Mouse (Mus musculus) lung, adult 18-20 months (tissue): ENCODE results near the gene Slc25a41.
"Not testable (repeated sequence)": the region's sequence is repeated elsewhere in the genome, so short reads cannot be mapped to it uniquely, and the experiment has no call there.

Experiments used
- DNase-seq, 2 experiments: peaks; one replicate each; pipeline ENCODE4 v3.0.0; 2022; ENCODE audit warnings: mixed read lengths in 2 of 2

Slc25a41 gene

GRCm38 (mm10) chr17:57041554-57041953 lies at the start of gene Slc25a41:
Slc25a41 (minus strand) TSS chr17:57041654.
- DNase-seq: no peak

GRCm38 (mm10) chr17:57087049-57087832 lies 45.8 kb upstream of the Slc25a41 start, which contains the start of gene Tubb4a:
Tubb4a (minus strand) TSS chr17:57087782.
- DNase-seq: peak in 1 of 2 experiments; percentile 27

GRCm38 (mm10) chr17:57085970-57086757 lies 44.7 kb upstream of the Slc25a41 start:
- no peak for DNase-seq

GRCm38 (mm10) chr17:57082481-57082880 lies 41.0 kb upstream of the Slc25a41 start:
- DNase-seq: no peak

GRCm38 (mm10) chr17:57081234-57081842 lies 39.9 kb upstream of the Slc25a41 start:
- DNase-seq: no peak

- no peak for DNase-seq
Measured at GRCm38 (mm10) chr17:57079919-57080318, 38.5 kb upstream of the Slc25a41 start.

- DNase-seq: peak; percentile 18 to 32
Measured at GRCm38 (mm10) chr17:57078336-57078735, 36.9 kb upstream of the Slc25a41 start, which contains the start of gene Dennd1c. Dennd1c (minus strand) TSS chr17:57078514.

- DNase-seq: no peak
Measured at GRCm38 (mm10) chr17:57076916-57077315, 35.5 kb upstream of the Slc25a41 start.

GRCm38 (mm10) chr17:57070699-57071098 lies 29.2 kb upstream of the Slc25a41 start:
- peak; percentile 59 to 76 for DNase-seq

- DNase-seq: no peak
Measured at GRCm38 (mm10) chr17:57070272-57070671, 28.8 kb upstream of the Slc25a41 start.

- no peak for DNase-seq
Measured at GRCm38 (mm10) chr17:57066908-57067307, 25.5 kb upstream of the Slc25a41 start.

GRCm38 (mm10) chr17:57063031-57063430 lies 21.6 kb upstream of the Slc25a41 start:
- peak; percentile 56 to 72 for DNase-seq

- DNase-seq: peak in 1 of 2 experiments; percentile 24
Measured at GRCm38 (mm10) chr17:57062548-57062947, 21.1 kb upstream of the Slc25a41 start.

- DNase-seq: peak; percentile 87 to 93
Measured at GRCm38 (mm10) chr17:57062011-57062521, 20.6 kb upstream of the Slc25a41 start.

GRCm38 (mm10) chr17:57061069-57061468 lies 19.6 kb upstream of the Slc25a41 start:
- DNase-seq: no peak

GRCm38 (mm10) chr17:57060231-57060801 lies 18.9 kb upstream of the Slc25a41 start:
- DNase-seq: peak; percentile 98

GRCm38 (mm10) chr17:57059486-57059977 lies 18.1 kb upstream of the Slc25a41 start, which contains the start of gene Slc25a23:
Slc25a23 (minus strand) TSS chr17:57059863.
- DNase-seq: peak; percentile 66 to 67

GRCm38 (mm10) chr17:57058891-57059485 lies 17.5 kb upstream of the Slc25a41 start, which contains the start of gene Crb3:
Crb3 (plus strand) TSS chr17:57059105.
- peak; percentile 50 to 51 for DNase-seq

- no peak for DNase-seq
Measured at GRCm38 (mm10) chr17:57056246-57056645, 14.8 kb upstream of the Slc25a41 start.

GRCm38 (mm10) chr17:57051679-57052078 lies 10.2 kb upstream of the Slc25a41 start:
- DNase-seq: not testable (repeated sequence)

GRCm38 (mm10) chr17:57048816-57049215 lies 7.4 kb upstream of the Slc25a41 start:
- no peak for DNase-seq

- DNase-seq: peak in 1 of 2 experiments; percentile 37
Measured at GRCm38 (mm10) chr17:57047406-57047805, 6.0 kb upstream of the Slc25a41 start.
